Mouse (Mus musculus): ENCODE measurements around the gene Fam81b. TPM values are rescaled to one million over a fixed set of nuclear protein-coding genes. Genes with fewer than 3 reads are reported as not detected.
"Not testable (repeated sequence)": the region's sequence is repeated elsewhere in the genome, so short reads cannot be mapped to it uniquely, and the experiment has no call there.

The Fam81b gene
- under 1 TPM in 1 of 2 experiments, not detected in 1; 0.10 TPM for total RNA-seq (2021)
- long read RNA-seq, partial matches to known transcripts, result 0 of 1 reads
- long read RNA-seq, other reads (novel, unspliced or antisense), result 1 of 1 reads

DNA sequence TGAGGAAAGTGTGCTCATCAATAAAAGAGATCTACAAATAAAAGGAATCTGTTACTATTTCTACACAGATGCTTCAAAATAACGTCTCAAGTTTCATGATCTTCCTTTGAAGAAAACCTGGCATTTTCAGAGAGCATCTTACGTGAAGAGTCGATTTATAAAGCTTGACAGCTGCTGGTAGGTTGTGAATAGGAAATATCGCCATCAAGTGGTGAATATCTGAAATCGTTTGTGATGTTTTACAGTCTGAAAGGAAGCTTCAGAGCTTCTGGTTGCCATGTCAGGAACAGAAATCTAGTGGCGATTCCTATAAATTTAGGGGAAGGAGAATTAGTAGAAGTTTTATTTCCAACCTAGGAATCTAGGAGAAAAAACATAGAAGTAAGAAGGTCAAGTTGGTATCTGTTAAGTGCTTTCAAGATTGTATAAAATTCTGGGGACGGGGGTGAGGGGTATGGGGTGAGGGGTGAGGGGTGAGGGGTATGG lies at the start of gene Fam81b:
Fam81b (minus strand) TSS at position 436 of the 486 bp plus-strand sequence.
- peak in 1 of 2 experiments; percentile 28 for DNase-seq (ENCODE audit: low spot score in 2 of 2)

DNA sequence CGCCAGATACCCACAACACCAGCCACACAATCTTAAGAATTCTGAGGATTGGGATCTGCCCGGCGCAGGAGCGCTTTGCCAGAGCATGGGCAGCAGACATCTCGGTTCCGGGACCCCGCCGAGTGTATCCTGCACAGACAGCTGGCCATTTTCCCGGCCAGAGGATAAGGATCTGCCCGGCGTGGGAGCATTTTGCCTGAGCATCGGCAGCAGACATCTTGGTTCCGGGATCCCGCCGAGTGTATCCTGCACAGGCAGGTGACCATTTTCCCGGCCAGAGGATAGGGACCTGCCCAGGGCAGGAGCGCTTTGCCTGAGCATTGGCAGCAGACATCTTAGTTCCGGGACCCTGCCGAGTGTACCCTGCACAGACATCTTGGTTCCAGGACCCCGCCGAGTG lies 41.1 kb upstream of the Fam81b start:
- DNase-seq (ENCODE audit: low spot score in 2 of 2), result not testable (repeated sequence)

DNA sequence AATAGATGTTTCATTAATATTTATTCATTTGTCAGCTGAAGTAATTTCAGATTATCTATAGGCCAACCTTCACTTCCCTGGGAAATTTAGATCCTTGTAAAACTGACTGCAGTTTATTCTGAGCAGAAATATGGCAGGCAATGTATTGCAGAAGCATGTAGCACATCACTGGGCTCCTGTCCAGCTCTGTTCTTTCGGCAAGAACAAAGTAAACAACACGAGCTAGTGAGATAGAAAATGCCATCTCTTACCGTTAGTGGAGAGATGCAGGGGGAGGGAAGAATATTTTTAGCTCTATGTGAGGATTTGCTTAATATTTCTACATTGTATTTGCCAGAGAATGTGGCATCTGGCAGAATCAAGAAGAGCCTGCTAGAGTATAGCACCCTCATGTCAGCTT lies 13.8 kb upstream of the Fam81b start:
- peak; percentile 44 to 86 for DNase-seq (ENCODE audit: low spot score in 2 of 2)

DNA sequence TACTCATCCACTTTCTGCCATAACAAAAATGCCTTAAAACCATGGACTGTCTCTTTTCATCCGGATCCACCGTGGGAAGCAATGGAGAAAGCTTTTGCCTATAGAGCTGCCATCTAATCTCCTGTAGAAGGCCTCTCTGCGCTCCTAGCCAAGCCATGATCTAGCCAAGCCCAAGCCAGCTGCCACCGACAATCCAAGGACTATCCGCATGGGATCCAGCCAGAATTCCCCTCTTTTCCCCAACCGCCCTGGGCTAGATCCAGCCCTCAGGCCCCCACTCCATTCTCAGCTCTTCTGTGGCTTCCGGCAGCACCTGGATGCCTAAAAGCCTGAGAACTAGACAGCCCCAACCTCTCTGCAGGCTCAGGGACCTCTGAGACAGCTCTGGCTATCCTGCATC lies 6.7 kb upstream of the Fam81b start:
- DNase-seq (ENCODE audit: low spot score in 2 of 2), result no peak

DNA sequence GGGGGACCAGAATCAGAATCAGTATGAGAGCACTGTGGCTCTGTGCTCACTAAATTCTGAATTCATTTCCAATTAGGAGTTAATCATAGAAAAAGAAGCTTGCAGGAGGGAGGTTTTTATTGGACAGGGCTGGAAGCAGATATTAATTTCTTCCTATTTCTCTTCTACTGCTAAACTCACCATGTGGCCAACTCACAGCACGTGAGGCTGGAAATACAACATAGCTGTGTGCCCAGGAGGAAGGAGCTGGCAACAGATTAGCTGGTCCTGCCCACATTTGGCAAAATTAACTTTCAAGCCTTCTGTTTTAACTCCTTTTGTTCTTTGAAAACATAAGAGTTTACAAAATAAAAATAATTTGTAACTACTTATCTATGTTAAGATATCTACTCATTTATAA lies 3.9 kb upstream of the Fam81b start:
- DNase-seq (ENCODE audit: low spot score in 2 of 2), result peak; percentile 30 to 49

DNA sequence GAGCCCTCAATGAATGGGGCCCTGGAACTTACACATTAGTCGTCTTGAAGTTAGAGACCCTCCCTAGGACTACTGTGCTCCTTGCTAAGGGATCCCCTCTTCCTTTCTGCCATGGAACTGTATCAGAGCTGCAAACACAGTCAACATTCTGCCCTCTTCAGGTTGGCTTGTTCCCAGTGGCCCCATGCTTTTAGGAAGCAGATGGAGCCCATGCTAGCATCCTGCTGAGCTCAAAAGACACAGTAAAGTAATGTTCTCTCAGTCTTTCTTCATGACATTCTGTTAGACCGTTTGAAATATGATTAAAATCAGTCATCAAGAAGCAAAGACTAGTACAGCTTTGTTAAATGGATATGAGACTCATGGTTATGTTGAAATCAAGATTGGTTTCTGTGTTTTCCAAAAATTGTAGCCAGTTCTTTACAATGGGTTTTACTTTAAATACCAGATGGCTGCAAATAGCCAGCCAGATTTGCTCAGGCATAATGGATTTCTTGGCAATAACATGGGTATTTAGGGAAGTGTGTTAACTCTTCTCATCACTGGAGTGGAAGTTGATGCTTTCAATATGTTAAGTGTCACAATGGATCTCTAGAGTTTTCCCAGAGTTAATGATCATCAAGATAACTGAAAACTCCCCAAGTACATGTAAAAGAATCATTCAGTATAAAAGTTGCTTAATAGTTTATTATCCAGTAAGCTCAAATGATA lies 938 bp upstream of the Fam81b start:
- peak in 1 of 2 experiments; percentile 43 for DNase-seq (ENCODE audit: low spot score in 2 of 2)

DNA sequence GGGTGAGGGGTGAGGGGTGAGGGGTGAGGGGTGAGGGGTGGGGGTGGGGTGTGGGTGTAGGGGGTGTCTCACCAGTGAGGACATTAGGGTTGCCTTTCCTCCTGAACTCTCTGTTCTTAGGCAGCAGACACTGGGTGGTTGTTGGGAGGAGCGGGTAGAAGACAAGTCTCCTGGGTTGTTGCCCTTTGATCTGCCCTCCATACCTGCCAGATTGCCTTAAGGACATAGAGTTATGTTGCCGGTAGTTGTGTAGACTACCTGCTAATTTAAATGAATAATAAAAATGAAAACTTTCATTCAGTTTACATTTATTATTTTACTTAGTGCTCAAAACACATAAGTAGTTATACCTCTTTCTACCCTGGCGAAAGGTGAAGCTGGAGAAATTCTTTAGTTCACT lies 369 bp upstream of the Fam81b start:
- DNase-seq (ENCODE audit: low spot score in 2 of 2), result no peak

DNA sequence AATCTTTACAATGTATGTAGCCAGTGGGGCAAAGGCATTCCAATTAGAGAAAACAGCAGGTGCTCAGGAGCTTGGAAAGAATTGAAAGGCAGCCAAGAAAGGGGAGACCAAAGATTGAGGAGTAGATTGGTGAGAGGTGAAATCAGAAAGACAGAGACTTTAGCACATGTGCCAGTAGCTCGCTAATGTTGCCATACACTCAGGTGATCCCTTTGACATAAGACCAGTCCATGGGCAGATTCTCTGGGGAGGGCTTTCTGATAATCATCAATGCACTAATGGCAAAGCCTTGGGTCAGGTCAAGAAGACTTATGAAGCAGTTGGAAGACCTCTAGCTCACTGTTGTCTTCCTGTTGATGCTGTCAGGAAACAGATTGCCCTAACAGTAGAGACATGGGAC lies 671 bp downstream of the Fam81b start:
- no peak for DNase-seq (ENCODE audit: low spot score in 2 of 2)

DNA sequence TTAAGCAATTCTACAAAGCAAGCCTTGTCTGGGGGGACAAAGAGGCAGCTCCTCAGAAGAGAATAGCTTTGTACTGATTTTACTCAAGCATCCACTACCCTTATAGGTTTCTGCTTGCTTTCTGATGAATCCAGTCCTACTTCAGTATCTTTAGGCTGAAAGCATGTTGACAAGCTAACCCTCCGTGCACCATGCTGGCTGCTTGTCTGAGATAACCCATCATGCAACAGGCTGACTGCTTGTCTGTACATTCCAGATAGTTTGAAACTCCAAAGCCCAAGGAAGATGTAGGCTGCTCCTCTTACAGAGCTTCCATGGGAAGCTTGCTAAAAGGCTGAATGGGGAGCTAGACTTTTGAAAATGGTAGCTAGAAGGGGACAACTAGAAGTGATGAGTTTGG lies 1.7 kb downstream of the Fam81b start:
- DNase-seq (ENCODE audit: low spot score in 2 of 2), result no peak

DNA sequence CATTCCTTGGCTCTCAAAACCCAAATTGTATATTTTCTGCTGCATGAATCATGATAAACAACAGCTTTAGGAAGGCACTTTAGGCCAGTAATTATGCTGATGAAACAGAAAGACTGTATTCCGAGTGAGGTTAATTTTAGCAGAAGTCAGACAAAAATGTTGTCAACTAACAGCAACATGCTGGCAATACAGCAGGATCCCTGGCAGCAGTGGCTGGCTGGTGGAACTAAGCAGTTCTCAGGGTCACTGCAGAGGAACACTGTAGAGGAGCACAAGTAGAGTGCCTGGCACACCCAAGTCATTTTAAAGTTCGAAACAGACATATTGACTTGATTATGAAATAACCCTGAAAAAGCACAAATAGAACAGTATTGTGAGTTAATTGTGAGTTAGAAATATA lies 2.8 kb downstream of the Fam81b start:
- DNase-seq (ENCODE audit: low spot score in 2 of 2), result peak in 1 of 2 experiments; percentile 21

DNA sequence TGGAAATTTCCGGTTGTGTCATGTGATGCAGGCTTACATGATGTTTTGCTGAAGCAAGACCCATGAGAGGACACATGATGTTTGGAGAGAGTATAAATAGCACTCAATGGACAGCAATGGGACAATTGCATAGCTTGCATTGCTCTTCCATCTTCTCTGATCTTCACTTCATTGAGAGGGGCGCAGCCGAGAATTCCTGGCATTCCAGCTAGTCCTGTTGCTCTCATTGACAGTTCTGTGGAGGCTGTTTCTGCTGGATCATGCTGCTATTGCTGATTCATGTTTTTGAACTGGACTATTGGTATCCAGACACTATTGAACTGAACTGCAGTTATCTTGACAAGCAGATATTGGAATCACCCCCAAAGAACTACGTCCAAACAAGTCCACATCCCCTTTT lies 12.8 kb downstream of the Fam81b start:
- no peak for DNase-seq (ENCODE audit: low spot score in 2 of 2)

DNA sequence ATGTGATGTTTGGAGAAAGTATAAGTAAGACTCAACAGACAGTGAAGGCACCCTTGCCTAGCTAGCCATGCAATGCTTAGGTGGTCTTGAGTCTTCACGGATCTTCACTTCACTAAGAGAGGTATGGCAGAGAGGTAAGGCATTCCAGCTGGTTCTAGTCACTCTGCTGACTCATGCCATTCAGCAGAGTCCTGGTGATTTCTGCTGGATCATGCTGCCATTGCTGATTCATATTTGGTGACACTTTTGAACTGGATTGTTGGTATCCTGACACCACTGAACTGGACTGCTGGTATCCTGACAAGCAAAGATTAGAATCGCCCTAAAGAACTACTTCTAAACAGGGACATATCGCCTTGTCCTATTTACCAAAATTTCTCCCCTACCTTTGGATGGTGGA lies 20.3 kb downstream of the Fam81b start:
- no peak for DNase-seq (ENCODE audit: low spot score in 2 of 2)

DNA sequence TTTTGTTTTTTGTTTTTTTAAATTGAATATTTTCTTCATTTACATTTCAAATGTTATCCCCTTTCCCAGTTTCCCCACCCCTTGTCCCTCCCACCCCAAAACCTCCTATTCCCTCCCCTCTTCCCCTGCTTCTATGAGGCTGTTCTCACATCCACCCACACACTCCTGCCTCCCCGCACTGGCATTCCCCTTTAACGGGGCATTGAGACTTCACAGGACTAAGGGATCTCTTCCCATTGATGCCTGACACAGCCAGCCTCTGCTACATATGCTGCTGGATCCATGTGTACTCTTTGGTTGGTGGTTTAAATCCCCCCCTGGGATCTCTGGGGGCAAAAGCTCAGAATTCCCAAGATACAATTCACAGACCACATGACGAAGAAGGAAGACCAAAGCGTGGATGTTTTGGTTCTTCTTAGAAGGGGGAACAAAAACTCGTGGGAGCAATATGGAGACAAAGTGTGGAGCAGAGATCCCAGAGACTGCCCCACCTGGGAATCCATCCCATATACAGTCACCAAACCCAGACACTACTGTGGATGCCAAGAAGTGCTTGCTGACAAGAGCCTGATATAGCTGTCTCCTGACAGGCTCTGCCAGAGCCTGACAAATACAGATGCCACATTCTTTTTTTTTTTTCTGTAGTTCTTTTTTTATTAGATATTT lies 40.4 kb downstream of the Fam81b start:
- peak in 1 of 2 experiments; percentile 5 for DNase-seq (ENCODE audit: low spot score in 2 of 2)

DNA sequence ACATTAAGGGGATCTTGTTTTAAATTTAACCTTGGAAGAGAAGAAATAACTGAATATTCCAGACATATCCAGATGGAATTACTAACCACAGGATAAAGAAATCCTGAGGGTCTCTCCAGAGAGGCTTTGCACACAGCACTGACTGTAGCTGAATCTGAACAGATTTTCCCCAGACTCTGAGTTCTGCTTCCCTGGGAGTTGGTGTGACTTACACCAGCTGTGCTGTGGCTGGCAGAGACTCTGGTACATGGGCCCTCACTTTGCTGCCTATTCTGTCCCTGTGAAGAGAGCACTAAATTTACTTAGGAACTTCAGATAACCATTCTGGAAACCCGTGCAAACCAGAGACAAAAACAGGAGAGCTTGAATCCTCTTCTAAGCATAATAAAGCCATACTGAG lies 46.1 kb downstream of the Fam81b start:
- DNase-seq (ENCODE audit: low spot score in 2 of 2), result peak; percentile 43 to 72

DNA sequence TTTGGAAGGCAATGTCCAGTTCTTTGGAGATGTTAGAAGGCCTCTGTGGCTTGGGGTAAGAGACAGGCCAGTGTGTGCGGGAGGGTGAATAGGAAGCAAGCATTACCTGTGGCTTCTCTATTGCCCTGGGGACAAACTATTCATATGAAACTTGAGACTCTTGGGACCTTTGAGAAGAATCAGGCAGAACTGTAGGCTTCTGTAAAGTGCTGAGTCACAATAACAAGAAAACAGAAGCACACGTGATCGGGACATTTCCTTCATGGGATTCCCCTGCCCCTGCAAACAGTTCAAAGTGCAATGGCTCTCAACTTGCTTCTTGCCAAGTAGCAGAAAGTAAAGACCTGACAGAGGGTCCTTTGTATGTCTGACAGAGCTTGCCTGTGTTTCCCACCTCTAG lies 48.5 kb downstream of the Fam81b start:
- DNase-seq (ENCODE audit: low spot score in 2 of 2), result no peak

DNA sequence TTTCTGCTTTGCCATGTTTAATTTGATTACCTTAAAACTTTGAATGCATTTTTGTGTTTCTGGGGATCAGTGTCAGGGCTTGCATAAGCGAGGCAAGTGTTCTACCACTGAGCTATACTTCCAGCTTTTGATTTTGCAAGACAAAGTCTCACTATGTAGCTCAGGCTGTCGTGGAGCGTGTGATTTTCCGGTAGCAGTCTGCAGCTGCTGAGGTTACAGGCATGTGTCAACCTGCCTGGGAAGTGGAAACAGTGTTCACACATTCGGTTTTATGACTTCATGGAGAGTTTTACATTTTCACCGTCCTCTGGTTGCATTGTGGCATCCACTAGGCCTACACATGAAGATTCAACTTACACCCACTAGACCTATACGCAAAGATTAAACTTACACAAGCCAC lies 54.8 kb downstream of the Fam81b start:
- no peak for DNase-seq (ENCODE audit: low spot score in 2 of 2)

DNA sequence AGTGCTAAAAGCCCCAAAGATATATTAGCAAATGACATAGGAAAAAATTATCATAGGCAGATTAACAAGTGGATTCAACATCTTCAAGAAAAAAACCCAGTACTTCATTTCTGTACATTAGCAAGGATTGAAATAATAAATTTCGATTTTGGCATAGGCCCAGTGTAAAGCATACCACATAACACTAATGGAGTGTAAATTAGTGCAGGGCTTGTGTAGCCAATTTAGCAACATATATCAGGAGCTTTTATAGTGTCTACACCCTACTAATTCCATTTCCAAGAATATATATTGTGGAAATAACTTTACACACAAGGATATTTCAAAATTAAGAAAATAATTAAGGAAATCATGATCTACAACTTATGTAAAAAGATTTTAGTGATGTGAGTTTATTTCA lies 55.8 kb downstream of the Fam81b start:
- no peak for DNase-seq (ENCODE audit: low spot score in 2 of 2)

DNA sequence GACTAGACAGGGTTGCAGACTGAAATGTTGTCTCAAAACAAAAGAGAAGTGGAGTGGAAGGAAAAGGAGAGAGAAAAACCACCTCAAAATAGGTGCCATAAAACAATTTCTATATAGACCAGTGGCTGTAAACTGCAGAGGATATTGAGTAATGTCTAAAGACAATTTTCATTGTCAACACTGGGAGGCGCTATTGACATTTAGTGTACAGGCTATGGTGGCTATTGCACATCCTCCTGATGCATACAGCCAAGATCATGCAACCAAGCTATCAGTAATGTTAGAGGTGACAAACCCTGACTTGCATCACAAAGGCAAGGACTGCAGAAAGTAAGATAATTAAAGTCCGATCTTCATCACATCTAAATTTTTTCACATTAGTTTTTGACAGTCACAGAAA lies 89.5 kb downstream of the Fam81b start:
- DNase-seq (ENCODE audit: low spot score in 2 of 2), result peak in 1 of 2 experiments; percentile 73

DNA sequence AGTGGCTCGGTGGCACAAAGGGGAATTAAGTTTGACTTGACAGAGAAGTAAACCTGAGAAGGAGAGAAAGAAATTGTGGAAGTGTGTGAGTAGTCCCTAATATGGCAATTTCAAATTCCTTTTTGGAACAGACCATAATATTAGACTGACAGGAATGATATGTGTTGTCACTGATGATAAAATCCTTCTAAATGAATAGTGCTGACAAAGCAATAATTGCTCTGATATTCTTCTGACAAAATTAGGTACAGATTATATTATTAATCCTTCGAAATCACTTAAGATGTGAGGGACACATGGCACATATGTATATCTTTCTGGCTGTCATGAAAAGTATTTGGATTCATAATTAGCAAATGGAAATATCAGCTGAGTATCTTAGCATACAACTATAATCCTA lies 89.9 kb downstream of the Fam81b start:
- DNase-seq (ENCODE audit: low spot score in 2 of 2), result no peak

DNA sequence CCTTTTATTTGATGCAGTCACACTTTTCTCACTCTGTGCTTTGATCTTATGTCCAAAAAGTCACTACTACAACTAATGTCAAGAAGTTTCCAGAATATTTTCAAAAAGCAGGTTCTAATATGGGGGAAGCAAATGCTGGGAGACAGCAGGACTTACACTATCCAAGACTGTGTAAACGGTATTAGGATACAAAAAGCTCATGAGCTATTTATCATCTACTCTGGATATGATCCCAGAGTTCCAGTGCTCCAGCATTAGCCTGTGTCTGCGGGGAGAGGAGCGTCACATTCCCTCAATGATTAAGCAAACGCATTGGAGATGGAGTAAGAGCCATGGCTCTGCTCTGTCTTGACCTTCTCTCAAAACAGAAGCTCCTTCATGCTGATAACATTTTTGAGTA lies 104.9 kb downstream of the Fam81b start:
- no peak for DNase-seq (ENCODE audit: low spot score in 2 of 2)

DNA sequence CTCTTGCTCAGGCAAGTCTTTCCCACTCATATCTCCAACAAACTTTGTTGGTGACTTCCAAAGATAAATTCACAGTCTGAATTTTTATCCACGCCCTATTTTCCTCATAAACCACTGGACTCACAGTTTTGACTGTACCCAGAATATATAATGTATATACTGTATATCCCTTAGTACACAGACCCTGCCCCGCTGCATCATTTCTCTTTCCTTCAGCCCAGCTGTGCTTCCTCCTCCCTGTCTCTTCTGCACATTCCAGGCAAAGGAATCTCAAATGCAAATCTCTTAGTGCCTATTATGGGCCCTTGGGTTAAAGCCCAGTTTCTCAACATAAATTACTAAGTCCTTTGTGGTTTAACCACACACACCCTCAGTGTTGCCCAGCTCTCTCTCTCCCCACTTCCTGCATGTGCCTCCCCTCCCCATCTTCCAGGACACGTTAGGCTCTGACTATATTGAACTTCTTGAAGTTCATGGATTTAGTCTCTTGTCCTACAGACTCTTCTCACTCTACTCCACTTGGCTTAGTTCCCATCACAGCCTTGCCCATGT lies 107.5 kb downstream of the Fam81b start:
- DNase-seq (ENCODE audit: low spot score in 2 of 2), result no peak

DNA sequence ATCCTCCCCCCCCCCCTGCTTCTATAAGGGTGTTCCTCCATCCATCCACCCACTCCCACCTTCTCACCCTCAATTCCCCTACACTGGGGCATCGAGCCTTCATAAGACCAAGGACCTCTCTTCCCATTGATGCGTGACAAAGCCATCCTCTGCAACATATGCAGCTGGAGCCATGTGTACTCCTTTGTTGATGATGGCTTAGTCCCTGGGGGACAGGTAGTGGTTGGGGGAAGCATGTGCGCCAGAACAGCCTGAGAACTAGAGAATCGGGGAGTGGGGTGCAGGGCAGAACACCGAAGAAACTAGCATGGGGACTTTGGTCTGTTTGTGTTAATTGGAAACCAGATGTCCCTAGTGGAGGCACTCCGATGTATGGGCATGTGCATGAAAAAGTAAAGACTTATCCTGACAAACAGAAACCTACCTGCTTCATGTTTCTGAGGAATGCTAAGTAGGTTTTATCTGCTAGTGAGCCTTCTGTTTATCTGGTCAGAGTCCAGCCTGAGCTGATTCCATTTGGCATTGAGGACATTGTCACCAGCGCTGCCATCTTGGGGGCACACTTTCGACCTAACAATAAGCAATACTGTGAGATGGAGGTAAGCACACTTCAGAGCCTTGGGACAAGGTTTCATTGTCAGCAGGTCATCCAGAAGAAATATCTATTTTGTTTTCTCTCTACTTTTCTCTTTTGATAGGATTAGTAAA lies 109.3 kb downstream of the Fam81b start:
- DNase-seq (ENCODE audit: low spot score in 2 of 2), result no peak
